Mouse (Mus musculus): ENCODE results near the gene Olfr781.

- no peak for TF ChIP-seq POLR2A (IDR thresholded peaks at IDR 0.05; ENCODE audit: control insufficient read depth, extremely low read depth, insufficient read depth, low read length, poor library complexity)
- TF ChIP-seq CTCF (IDR thresholded peaks at IDR 0.05; ENCODE audit: borderline replicate concordance, control insufficient read depth, extremely low read depth, insufficient read depth, low read length, poor library complexity): no peak
Observed at GRCm38 (mm10) chr10:129317817-129318216, 10.8 kb upstream of the Olfr781 start, which contains the start of gene Olfr780.

Data from thymus, adult 2 months (tissue).